Mouse (Mus musculus) layer of hippocampus, adult 9-10 months (tissue): ENCODE data around the gene Gm7247.
"Not testable (repeated sequence)": the region's sequence is repeated elsewhere in the genome, so short reads cannot be mapped to it uniquely, and the experiment has no call there.

Experiments used
- DNase-seq: peaks from one replicate; pipeline ENCODE4 v3.0.0; 2022; ENCODE audit warnings: low spot score

The Gm7247 gene

GRCm38 (mm10) chr14:51361456-51361855, at the start of gene Gm7247:
Gene Gm7247, plus strand, starts transcription at chr14:51361756.
- no peak for DNase-seq

GRCm38 (mm10) chr14:51324001-51324400, 37.6 kb upstream of the Gm7247 start:
- no peak for DNase-seq

GRCm38 (mm10) chr14:51346027-51346426, 15.5 kb upstream of the Gm7247 start:
- no peak for DNase-seq

GRCm38 (mm10) chr14:51358111-51358982, 3.2 kb upstream of the Gm7247 start:
- DNase-seq = peak; percentile 3

- DNase-seq = no peak
Observed at GRCm38 (mm10) chr14:51382805-51383204, 21.2 kb downstream of the Gm7247 start.

GRCm38 (mm10) chr14:51384351-51384750, 22.8 kb downstream of the Gm7247 start:
- no peak for DNase-seq

- DNase-seq = no peak
Observed at GRCm38 (mm10) chr14:51385741-51386140, 24.2 kb downstream of the Gm7247 start.

- no peak for DNase-seq
Observed at GRCm38 (mm10) chr14:51387768-51388167, 26.2 kb downstream of the Gm7247 start.

- no peak for DNase-seq
Observed at GRCm38 (mm10) chr14:51388222-51388621, 26.7 kb downstream of the Gm7247 start.

- DNase-seq = no peak
Observed at GRCm38 (mm10) chr14:51410520-51410919, 49.0 kb downstream of the Gm7247 start, which contains the start of gene Vmn2r88. Gene Vmn2r88, plus strand, starts transcription at chr14:51410820.

- DNase-seq = no peak
Observed at GRCm38 (mm10) chr14:51423885-51424284, 62.3 kb downstream of the Gm7247 start.

- DNase-seq = not testable (repeated sequence)
Observed at GRCm38 (mm10) chr14:51430138-51430537, 68.6 kb downstream of the Gm7247 start.

GRCm38 (mm10) chr14:51434546-51434945, 73.0 kb downstream of the Gm7247 start:
- no peak for DNase-seq

GRCm38 (mm10) chr14:51435020-51435419, 73.5 kb downstream of the Gm7247 start:
- DNase-seq = no peak

GRCm38 (mm10) chr14:51438955-51439354, 77.4 kb downstream of the Gm7247 start:
- no peak for DNase-seq

GRCm38 (mm10) chr14:51451557-51451956, 90.0 kb downstream of the Gm7247 start, which contains the start of gene Vmn2r89:
Gene Vmn2r89, plus strand, starts transcription at chr14:51451857.
- not testable (repeated sequence) for DNase-seq

GRCm38 (mm10) chr14:51480278-51480677, 118.7 kb downstream of the Gm7247 start:
- not testable (repeated sequence) for DNase-seq

- not testable (repeated sequence) for DNase-seq
Observed at GRCm38 (mm10) chr14:51481332-51482015, 119.9 kb downstream of the Gm7247 start.

GRCm38 (mm10) chr14:51482051-51482715, 120.6 kb downstream of the Gm7247 start:
- DNase-seq = no peak

- DNase-seq = not testable (repeated sequence)
Observed at GRCm38 (mm10) chr14:51482971-51483381, 121.4 kb downstream of the Gm7247 start.

GRCm38 (mm10) chr14:51483671-51484070, 122.1 kb downstream of the Gm7247 start:
- DNase-seq = no peak

- no peak for DNase-seq
Observed at GRCm38 (mm10) chr14:51486111-51486510, 124.6 kb downstream of the Gm7247 start.
